Mouse (Mus musculus) thymus, adult 2 months (tissue): Measurements from ENCODE around the gene Prpf19.

Experiments
- CTCF ChIP-seq: fragments of 200-500 bp; IDR thresholded peaks from 2 replicates; pipeline ENCODE4 v1.5.1; 2012; ENCODE audit warnings: mild to moderate bottlenecking, control low read depth, low read length, moderate library complexity, borderline replicate concordance; ENCODE audit not compliant: control insufficient read depth, poor library complexity, insufficient read depth; ENCODE audit errors: extremely low read depth
- POLR2A ChIP-seq: fragments of 200-500 bp; IDR thresholded peaks from 2 replicates; pipeline ENCODE4 v1.6.1; 2012; ENCODE audit warnings: mild to moderate bottlenecking, low read length, control low read depth, moderate library complexity; ENCODE audit not compliant: control insufficient read depth, poor library complexity, insufficient read depth; ENCODE audit errors: extremely low read depth

GRCm38 (mm10) chr19:10856520-10856919 lies 38.5 kb upstream of the Prpf19 start:
- TF ChIP-seq CTCF (no peak), POLR2A (no peak)
